Mouse (Mus musculus): ENCODE results near the gene Dglucy.

Dglucy gene

GRCm38 (mm10) chr12:100936116-100936515 is 157.3 kb downstream of the Dglucy start:
- peak; percentile 84 to 86 for DNase-seq

- peak in 1 of 2 experiments; percentile 17 for DNase-seq
Observed at GRCm38 (mm10) chr12:100936737-100937136, 157.9 kb downstream of the Dglucy start.

GRCm38 (mm10) chr12:100937441-100938360 is 158.8 kb downstream of the Dglucy start:
- peak; percentile 41 to 57 for DNase-seq

- DNase-seq = no peak
Observed at GRCm38 (mm10) chr12:100941361-100941760, 162.5 kb downstream of the Dglucy start.

GRCm38 (mm10) chr12:100943146-100943545 is 164.3 kb downstream of the Dglucy start:
- no peak for DNase-seq

GRCm38 (mm10) chr12:100944921-100945336 is 166.1 kb downstream of the Dglucy start:
- DNase-seq = no peak

- no peak for DNase-seq
Observed at GRCm38 (mm10) chr12:100945501-100945900, 166.6 kb downstream of the Dglucy start.

- no peak for DNase-seq
Observed at GRCm38 (mm10) chr12:100945948-100946347, 167.1 kb downstream of the Dglucy start.
